Mouse (Mus musculus) T-helper 17 cell (primary cell): Measurements from ENCODE around the gene Siva1.

Experiments
- in situ Hi-C, 2 experiments: fragments of 300-600 bp; cut with MboI, MseI; formaldehyde crosslinking; loops; 1 replicate in 1 of 2; 2 replicates in 1 of 2; pipeline ENCODE4 v1.15.1; 2025; ENCODE audit warnings: high pct_unique_total_duplicates in 2 of 2

Gene Siva1

DNA sequence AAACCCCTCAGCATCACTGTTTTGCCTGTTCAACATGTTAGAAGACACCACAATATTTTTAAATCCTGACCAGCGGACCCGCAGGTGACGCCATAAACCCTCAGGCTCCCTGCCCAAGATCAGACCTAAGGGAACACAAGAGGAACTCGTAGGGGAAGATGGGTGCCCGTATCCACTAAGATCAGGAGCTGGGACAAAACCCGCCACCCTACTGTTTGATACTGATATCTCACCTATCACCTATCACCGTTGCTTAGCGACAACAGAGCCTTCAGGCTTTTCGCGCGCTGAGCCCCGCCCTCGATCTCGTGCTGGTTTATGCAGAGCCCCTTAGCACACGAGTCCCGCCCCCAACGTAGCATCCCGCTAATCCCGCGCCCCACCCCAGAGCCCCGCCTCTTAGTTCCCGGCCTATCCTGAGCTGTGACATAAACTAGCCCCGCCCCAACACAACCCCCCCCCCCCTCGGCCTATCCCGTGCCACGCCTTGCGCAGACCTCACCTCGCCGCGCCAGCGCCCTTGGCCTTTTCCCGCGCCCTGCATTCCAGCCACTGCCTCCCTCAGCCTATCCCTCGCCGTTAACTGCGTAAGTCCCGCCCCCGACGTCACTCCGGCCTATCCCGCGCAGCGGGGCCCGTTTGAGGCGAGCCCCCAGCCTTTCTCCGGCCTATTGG, at the start of gene Siva1:
Gene Siva1 (plus strand): TSS at position 500 of the 675 bp plus-strand sequence.
- in situ Hi-C loops, result no loop called here

DNA sequence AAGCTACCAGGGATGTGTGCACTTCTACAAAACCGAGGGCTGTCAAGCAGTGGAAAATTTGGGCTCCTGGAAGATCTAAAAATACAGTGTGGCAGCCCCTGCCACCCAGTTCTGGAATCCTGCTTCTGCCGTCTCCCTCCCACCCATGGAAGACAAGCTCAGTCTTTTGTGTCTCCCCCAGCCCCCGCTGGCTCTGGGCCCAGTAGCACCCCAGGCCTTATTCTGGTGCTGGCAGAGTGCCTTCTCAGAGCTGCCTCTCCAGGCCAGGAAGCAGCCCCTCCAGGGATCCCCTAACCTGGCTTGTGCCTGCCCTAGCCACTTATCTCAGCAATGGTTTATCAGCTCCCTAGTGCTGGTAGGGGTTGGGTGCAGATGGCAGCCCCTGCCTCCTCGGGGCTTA, 49.5 kb upstream of the Siva1 start:
- in situ Hi-C loops, result loop anchor here in 1 of 2 experiments (5.0 kb wide), 2 partner anchors 38 to 678 kb away; no protein-coding TSS in a partner anchor

DNA sequence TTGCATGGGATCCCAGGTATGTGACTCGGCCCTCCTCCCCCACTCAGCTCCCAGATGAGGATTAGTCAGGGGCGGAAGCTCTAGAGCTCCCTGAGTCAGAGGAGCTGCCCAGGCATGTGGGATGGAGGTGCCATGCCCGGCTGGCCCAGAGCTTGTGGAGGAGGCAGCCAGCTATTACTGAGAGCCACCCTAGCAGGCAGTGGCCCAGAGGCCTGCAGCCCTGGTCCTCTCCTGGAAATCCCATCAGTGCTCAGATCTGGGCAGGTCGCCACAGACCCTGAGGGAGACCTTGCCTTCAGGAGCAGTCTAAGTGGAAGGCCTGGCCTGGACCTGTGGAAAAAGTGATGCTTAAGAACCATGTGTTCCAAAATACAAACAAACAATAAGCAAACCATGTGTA, 48.9 kb upstream of the Siva1 start:
- in situ Hi-C loops, result loop anchor here in 1 of 2 experiments (5.0 kb wide), 2 partner anchors 38 to 678 kb away; no protein-coding TSS in a partner anchor

DNA sequence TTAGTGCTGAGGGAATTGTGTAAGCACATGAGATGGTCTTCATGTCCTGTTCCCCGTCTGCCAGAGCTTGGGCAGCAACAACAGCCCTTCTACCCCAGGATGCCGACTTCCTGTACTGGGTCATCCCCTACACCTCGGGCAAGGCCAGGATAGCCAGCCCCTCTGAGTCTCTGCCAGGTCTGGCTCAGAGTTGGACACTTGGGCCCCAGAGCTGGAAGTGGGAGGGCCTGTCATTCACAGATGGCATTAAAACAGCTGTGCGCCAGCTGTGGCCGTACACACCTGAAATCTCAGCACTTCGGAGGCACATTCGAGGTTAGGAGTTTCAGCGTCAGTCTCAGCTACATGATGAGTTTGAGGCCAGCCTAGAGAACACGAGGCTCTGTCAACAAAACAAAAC, 48.0 kb upstream of the Siva1 start:
- in situ Hi-C loops, result loop anchor here in 1 of 2 experiments (5.0 kb wide), 2 partner anchors 39 to 679 kb away; no protein-coding TSS in a partner anchor

DNA sequence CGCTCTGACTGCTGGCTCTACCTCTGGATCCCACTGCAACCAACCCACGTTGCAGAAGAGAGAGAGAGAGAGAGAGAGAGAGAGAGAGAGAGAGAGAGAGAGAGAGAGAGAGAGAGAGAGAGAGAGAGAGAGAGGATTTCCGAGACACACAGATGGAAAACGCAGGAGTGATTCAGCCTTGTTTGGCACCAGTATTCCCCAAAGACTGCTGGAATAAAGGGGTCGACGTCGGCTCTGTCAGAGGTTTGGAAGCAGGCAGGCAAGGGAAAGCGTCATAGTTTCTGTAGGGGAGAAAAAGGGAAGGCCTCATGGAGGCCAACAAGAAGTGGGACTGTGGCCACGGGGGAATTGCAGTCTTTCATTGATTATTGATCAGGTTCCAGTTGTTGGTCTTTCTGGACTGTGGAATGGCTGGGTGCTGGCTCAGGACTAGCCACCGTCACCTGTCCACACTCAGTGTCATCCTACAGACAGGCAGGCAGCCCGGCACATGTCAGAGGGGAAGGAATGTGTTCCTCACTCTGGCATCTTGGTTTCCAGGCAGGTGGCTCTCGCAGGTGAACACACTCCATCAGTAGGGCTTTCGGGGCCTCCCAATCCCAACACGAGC, 47.5 kb upstream of the Siva1 start:
- in situ Hi-C loops, result loop anchor here in 1 of 2 experiments (5.0 kb wide), 2 partner anchors 40 to 680 kb away; no protein-coding TSS in a partner anchor

DNA sequence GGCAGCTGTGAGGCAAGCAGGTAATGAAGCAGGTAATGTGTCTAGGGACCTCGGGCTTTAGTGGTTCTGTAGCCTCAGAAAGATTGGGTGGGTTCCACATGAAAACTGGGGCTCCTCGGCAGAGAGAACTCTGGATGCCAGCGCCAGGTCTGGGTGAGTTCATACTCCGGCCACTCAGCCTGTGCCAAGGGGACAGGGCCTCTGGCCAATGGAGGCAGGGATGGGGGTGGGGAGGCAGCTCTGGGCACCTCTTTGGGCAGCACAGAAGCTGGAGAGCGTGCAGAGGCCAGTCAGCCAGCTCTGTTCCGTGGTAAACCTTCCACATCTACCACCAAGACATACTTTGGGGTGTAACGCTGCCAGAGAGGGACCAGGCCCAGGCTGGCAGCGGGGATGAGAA, 46.9 kb upstream of the Siva1 start:
- in situ Hi-C loops, result loop anchor here in 1 of 2 experiments (5.0 kb wide), 2 partner anchors 40 to 680 kb away; no protein-coding TSS in a partner anchor

DNA sequence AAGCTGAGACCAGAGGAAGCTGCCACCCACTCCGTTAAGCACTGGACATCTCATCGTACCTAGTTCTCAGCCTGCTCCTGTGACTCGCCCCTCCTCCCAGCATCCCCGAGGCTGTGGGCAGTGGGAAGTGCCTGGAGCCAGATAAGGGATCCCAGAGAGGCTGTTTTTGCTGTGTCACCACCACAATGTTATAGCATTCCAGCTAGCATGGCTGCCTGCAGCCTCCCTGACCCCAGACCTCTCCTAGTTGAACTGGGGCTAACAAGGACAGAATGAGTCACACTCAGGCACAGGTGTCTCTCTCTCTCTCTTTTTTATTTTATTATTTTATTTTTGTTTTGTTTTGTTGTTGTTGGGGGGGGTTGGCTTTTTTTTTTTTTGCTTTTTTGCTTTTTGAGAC, 45.3 kb upstream of the Siva1 start:
- in situ Hi-C loops, result loop anchor here in 1 of 2 experiments (5.0 kb wide), 2 partner anchors 42 to 682 kb away; no protein-coding TSS in a partner anchor

DNA sequence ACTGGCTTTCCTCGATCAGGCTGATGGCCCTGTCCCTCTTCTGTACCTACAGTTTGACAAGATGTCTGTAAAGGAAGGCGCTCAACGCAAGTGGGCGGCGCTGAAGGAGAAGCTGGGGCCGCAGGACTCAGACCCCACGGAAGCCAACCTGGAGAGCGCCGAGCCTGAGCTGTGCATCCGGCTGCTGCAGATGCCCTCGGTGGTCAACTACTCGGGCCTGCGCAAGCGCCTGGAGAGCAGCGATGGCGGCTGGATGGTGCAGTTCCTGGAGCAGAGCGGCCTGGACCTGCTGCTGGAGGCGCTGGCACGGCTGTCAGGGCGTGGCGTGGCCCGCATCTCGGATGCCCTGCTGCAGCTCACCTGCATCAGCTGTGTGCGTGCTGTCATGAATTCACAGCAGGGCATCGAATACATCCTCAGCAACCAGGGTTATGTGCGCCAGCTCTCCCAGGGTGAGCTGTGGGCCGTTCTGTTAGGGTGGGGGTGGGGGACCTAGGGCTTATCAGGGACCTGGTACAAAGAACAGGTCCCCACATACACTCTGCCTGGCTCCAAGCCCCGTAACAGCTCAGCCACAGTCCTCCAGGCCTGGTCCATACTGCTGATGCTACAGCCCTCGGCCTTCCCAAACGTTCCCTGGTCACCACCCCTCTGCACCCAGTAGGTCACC, 44.4 kb upstream of the Siva1 start:
- in situ Hi-C loops, result loop anchor here in 1 of 2 experiments (5.0 kb wide), 2 partner anchors 43 to 683 kb away; no protein-coding TSS in a partner anchor

DNA sequence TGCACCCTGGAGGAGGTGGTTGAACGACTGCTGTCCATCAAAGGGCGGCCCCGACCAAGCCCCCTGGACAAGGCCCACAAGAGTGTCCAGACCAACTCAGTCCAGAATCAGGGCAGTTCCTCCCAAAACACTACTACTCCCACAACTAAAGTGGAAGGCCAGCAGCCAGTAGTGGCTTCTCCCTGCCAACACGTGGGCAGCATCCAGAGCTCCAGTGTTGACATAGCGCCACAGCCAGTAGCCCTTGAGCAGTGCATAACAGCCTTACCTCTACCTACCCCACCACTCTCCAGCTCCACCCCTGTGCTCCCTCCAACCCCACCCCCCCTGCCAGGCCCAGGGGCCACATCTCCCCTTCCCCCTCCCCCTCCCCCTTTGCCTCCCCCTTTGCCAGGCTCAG, 40.5 kb upstream of the Siva1 start:
- in situ Hi-C loops, result no loop called here

DNA sequence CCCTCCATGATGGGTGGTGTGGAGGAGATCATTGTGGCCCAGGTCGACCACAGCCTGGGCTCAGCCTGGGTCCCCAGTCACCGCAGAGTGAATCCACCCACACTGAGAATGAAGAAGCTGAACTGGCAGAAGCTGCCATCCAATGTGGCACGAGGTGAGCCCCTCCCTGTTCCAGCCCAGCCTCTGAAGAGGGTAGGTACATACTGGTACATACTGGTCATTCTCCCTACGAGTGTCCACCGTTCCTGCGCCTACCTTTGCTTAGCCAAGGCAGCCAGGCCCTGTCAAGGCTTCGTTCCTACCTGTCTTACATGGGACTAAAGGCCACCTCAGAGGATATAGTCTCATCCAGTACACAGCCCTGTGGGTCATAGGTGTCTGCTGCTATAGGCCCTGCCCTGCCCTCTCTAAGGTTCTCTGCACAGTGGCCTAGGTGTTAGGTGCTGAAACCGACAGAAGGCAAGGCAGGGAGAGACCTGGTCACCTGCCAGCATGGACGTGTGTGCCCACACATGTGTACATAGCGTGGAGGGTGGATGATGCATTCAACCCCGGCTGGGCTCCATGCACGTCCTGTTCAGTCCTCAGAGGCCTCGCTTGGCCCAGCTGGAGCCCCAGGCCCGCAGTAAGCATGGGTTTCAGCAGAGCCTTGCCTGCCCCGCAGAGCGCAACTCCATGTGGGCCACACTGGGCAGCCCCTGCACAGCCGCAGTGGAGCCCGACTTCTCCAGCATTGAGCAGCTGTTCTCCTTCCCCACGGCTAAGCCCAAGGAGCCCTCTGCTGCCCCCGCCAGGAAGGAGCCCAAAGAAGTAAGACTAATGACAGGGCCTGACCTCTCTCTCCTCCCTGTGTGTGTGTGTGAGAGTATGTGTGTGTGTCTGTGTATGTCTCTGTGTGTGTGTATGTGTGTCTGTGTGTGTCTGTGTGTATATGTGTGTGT, 39.5 kb upstream of the Siva1 start:
- in situ Hi-C loops, result no loop called here

DNA sequence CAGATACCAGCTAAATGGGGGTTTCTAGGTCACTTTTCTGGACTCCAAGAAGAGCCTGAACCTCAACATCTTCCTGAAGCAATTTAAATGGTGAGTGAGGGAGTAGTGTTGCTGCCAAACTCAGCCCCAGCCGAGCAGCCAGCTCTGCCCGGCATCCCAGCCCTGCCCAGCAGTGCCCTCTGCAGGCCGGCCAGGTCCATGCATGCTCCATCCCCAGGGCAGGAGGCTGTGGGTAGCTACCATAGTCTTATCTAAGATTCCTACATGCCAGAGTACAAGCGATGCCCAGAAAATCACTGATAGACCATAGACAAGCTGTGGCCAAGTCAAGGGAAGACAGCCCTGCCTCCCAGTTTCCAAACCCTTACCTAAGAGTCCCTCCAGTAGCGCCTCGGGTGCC, 38.7 kb upstream of the Siva1 start:
- in situ Hi-C loops, result no loop called here

DNA sequence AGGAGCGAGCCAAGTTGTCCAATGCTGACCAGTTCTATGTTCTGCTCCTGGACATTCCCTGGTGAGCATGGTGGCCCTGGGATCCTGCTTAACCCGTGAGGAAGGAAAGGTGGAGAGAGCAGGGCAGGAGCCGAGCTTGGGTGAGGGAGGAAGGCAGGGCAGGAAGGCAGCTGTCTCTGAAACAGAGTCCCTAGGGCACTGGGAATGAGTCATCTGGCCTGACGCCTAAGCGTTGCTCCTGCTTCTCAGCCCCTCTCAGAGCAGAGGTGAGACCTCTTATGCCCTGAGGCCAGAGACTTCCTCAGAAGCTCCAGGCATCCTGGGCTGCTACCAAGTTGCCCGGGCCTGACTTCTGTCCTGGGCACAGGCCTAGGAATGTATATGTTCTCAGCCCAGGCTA, 37.5 kb upstream of the Siva1 start:
- in situ Hi-C loops, result no loop called here

DNA sequence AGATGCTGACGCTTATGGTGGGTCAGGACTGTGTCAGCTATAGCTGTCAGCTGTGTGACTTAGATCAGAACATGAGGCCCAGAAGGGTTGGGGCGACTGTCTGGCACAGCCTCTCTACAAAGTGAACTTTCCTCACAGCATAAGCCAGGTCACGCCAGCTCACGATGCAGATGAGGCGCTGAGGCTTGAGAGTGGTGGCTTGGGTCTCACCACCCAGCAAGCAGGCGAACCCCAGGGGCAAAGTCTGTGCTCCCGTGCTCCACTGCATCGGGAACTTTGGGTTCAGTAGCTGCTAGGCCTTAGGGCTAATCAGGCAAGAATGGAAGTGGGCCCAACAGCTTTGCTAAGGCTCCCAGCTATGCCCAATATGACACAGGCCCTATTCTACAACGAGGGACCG, 35.4 kb upstream of the Siva1 start:
- in situ Hi-C loops, result no loop called here

DNA sequence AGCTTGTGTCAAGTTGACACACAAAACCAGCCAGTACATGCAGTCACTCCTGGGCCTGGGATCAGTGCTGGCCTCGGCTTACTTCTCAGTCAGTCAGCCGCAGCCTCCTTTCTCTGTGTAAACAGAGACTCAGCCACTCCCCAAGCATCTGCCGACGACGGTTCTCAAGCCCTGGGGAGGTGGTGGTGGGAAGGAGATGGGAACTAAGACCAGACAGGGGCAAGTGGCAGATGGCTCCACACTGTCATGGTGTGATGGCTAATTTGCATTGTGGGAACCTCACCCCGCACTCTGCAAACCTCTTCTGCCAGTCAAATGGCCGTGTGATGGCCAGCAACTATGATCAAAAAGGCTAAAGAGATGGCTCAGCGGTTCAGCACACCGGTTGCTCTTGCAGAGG, 27.8 kb upstream of the Siva1 start:
- in situ Hi-C loops, result loop anchor here in 1 of 2 experiments (5.0 kb wide), 1 partner anchor 64 kb away; no protein-coding TSS in a partner anchor

DNA sequence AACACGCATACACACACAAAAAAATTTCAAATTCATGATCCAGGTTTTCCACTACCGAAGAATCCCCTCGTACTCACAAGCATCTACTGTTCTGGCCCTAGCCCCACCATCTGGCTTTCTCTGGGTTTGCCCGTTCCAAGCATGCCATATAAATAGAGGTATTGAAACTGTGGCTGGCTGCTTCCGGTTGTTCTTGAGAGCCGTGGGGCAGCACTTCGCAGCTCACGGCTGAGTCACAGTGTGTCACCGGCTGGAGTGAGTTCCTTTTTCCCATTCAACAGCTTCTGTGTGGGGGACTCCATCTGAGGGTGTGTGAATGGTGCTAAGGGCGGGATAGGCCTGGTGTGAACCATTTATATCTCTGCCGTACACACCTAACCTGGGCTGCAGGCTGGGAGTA, 27.3 kb upstream of the Siva1 start:
- in situ Hi-C loops, result loop anchor here in 1 of 2 experiments (5.0 kb wide), 1 partner anchor 65 kb away; no protein-coding TSS in a partner anchor

DNA sequence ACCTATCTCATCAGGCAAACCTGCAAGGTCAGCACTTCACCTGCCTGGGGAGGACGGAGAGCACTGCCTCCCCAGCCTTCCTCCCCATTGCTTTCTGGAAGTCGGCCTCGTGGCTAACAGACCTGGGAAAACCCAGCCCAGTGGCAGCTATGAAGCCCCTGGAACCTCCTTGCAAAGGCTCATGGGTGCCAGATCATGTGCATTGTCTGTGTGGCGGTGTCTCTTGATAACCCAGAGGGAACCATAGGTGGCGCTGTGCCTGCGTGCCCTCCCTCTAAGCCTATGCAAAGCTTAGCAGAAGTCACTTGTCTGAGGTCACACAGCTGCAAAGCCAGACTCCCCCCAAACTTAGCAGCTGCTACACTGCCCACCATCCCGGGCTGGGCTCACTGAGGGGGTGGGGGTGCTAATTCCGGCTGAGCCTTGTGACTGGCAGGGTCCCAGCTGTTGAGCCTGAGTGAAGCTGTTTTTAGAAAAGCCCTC, 26.5 kb upstream of the Siva1 start:
- in situ Hi-C loops, result loop anchor here in 1 of 2 experiments (5.0 kb wide), 1 partner anchor 66 kb away; no protein-coding TSS in a partner anchor

DNA sequence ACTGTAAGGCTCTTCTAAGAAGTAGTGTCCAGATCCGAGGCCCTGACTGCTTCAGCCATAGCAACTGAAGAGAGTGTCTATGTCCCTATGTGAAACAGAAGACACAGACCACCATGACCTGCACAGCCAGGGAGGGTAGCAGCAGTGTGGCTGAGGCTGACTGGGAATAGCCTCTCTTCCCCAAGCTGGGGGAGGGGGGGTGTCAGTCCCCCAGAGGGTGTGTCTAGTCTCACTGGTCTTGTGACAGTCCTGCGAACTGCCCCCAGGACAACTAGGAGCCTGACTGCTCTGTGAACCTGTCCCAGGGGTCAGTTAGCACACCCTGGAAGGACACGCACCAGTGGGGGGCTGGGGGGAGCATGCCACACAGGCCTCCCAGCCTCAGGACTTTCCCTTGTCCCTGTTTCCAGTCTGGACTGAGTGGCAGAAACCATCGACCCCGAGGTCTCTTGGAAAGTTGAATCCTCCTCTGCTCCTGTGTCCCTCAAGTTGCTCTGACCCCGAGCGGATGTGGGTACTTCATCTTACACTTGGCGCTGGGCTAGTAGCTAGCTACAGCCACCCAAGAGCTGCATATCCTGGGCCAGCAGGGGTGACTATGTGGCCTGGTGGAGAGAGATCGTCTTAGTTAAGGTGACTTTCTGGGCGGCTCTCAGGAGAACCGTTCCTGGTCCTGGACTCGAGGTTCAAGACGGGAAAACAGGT, 25.3 kb upstream of the Siva1 start:
- in situ Hi-C loops, result loop anchor here in 1 of 2 experiments (5.0 kb wide), 1 partner anchor 67 kb away; no protein-coding TSS in a partner anchor

DNA sequence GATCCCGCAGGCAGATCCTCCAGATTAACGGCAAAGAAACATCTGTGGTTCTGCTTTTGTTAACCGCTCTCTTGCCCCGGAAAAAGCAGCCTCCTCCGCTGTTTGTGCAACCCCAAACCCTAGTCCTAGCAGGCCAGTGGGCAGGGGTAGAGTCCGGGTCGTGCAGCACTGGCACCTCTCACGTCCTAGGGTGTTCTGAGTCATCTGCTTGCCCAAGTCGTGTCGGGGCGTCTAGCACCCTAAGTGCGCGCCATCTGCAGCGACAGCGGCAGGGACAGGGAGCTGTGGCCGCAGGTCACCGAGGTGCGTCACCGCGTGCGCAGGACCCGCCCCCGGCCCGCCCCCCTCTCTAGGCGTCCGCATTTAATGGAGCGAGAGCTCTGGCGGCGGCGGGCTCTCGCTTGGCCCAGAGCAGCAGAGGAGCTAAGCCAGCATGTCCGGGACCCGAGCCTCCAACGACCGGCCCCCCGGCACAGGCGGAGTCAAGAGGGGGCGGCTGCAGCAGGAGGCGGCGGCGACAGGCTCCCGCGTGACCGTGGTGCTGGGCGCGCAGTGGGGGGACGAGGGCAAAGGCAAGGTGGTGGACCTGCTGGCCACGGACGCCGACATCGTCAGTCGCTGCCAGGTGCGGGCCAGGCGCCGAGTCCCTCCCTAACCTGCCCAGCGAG, 24.7 kb upstream of the Siva1 start, which contains the start of gene Adssl1:
Gene Adssl1 (plus strand): TSS at position 360 of the 668 bp plus-strand sequence.
- in situ Hi-C loops, result loop anchor here (5.0 kb wide), 1 partner anchor 68 kb away; no protein-coding TSS in a partner anchor
